Mouse (Mus musculus) megakaryocyte-erythroid progenitor cell, adult 5-6 weeks (primary cell): Measurements from ENCODE around the gene Ctnna2. TPM values are rescaled to one million over a fixed set of nuclear protein-coding genes. Genes with fewer than 3 reads are reported as not detected.

Experiments used
- ATAC-seq: replicated peaks from 2 replicates; pipeline ENCODE4 v1.8.0; 2016; ENCODE audit warnings: mild to moderate bottlenecking, inconsistent platforms; ENCODE audit not compliant: severe bottlenecking, poor library complexity, low FRiP score, low TSS enrichment
- total RNA-seq, 2 experiments: library from RNA; stranded (forward) in 1 of 2; stranded (reverse) in 1 of 2; fragments of 200-1000, 215-1000 nt in 1 of 2; fragments of >200 nt in 1 of 2; fragmentation: Nextera tagmentation in 1 of 2; gene quantifications; 2 replicates each; pipeline ENCODE4 v1.2.3; 2014 to 2017

Ctnna2 gene
- total RNA-seq (2014; fragmentation: Nextera tagmentation) (not detected in 2 replicates), total RNA-seq (2017) (not detected in 2 replicates)

DNA sequence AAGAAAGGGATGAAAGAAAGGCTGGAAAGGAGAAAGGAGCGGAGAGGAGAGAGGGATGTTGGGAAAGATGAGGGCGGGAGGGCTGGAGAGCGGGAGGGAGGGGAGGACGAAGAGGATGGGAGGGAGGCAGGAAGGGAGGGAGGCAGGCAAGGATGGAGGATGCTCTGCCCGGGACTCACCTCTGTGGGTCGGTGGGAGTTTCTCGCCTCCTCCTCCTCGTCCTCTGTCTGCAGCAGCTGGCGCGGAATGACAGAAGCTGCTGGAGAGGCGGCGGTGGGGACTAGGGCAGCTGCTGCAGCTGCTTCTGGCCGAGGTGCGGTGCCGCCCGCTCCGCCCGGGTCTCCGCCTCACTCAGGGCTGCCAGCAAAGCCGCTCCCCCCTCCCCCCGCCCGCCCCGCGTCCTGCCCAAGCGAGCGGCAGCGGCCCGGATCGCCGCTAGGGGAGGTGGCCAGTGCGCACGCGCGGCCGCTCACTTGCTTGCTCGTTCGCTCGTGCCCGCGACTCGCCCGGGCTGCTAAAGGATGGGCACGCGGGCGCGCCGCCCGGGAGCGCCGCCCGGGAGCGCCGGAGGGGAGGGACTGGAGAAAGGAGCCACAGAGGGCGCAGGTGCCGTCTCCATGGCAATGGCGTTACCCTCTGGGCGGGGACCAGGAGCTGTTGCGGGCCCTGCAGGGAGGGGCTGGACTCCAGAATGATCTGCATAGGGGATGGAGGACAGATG is at the start of gene Ctnna2:
Gene Ctnna2 (minus strand): TSS at position 459 of the 721 bp plus-strand sequence.
- ATAC-seq, result no peak

DNA sequence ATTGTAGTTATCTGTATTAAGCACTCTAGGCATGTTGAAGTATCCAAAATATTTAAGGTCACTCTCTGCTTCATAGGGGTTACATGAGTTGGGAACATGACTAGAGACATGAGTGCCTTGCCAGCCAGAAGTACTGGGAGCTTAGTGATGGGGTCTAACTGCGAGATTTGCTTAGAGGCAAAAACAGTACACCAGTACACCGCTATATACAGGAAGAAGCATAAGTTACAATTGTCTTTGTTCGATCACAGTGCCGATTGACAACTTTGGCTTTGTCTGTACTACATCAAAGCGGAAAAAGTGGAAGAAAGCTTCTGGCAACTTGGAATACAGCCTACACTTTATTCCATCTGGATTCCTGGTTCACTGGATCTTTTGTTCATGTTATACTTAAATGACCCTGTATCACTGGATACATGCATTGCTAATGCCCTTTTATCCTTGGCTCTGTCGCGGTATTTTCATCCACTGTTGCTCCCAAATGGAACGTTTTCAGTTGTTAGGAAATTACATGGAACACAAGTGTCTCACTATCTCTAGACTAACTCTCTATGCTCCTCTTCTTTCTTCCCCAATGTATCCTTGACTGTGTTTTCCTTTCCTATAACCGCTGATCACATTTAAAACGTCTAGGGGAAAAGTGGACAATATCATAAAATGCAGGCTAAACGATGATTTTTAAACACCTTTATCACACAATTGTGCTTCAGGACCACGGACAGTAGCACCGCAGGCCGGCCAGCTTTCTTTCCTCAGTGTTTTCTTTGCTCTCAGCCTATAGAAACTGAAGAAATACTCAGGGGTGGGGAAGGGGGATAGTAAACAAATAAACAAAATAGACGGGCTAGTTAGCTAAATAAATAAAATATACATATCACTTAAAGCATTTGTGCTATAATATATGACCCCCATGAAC is 896 bp upstream of the Ctnna2 start:
- no peak for ATAC-seq

DNA sequence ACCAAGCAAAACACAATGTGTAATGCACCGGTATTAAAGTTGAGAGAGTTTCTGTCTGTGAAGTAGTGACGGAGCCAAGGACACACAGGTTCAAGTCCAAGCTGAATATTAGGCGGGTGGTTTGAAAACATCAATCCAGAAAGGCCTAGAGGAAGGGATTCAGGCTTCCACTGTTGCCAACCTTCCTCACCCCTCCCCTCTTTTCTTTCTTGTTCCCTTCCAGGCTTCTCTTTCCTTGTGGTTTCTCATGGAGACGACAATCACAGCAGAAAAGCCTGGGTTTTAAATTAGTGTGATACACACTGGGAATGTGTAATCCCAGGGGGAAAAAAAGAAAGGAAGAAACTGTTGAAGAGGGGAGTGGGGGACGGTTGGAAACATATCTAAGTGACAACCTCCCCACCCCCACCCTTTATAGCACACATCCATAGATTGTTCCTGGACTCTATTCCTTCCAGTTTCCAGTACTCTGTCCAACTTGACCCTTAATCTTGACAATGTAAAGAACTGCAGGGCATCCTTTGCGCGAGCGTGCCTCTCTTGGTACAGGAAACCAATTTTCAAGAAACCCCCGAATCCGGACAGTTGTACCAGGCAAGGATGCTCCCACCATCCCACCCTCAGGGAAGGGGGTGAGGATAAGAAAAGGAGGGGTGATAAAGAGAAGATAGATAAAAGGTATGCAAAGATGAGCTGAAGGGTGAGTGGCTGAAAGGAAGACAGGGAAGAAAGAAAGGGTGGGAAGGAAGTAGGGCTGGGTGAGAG is 841 bp downstream of the Ctnna2 start:
- no peak for ATAC-seq

DNA sequence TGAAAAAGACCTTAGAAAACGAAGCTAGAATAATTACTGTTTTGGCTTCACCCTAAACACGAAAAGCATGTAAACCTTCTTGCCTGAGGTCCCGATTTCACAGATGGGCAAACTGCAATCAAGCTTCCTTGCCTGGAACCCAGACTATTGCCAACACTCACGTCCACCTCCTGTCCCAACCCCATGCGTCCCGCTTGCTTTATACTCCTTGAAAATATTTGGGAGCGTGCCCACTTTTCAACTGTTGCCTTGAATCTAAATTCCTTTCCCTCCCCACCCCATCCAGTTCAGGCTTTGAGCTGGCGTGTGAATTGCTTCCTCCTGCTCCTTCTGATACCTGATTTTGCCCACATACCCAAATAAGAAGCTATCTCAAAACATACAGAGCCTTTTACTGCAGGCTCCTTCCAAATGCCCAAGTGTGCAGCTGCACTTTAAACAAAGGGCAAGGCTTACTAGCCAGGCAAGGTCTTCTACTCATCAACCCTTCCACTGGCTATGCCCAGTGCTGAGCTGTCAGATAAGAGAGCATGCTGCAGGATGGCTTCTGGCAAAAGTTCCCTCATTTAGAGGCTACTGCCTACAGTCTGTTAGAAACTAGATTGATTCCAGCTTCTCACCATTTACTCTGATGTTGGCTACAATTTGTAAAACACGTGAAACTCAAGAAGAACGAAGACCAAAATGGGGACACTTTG is 8.8 kb downstream of the Ctnna2 start:
- ATAC-seq, result no peak

DNA sequence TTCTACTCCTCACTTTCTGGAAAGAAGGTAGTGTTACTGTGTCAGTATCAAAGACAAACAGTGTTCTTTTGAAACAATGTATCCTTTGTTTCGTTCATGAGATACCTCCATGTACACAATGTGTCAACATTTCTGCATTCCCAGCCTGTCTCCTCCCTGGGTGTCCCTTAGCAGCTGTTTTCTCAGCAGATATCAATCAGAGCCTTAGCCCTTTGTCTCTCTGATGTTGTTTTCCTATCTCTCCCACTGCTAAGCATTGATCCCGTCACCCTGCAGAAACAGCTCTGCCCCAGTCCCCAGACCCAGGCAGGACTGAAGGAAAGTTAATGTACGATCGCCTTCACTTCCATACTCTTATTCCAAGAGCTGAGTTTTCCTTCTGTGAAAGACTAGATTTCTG is 9.7 kb downstream of the Ctnna2 start:
- ATAC-seq, result no peak

DNA sequence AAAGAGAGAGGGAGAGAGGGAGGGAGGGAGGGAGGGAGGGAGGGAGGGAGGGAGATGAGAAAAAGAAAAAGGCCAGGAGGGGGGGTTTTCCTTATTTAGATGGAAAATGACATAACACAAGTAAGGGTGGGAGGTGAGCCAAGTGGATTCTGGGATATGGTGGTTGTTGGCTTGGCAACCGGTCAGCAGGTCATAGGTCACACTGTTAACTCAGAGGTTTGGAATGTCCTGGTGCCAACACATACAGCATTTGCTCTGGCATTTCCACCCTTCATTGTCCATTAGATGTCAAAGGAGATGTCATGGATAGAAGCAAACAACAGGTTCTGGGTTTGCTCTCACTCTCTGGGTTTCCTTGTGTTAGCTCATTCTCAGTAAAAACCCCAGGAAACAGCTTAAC is 17.5 kb downstream of the Ctnna2 start:
- no peak for ATAC-seq

DNA sequence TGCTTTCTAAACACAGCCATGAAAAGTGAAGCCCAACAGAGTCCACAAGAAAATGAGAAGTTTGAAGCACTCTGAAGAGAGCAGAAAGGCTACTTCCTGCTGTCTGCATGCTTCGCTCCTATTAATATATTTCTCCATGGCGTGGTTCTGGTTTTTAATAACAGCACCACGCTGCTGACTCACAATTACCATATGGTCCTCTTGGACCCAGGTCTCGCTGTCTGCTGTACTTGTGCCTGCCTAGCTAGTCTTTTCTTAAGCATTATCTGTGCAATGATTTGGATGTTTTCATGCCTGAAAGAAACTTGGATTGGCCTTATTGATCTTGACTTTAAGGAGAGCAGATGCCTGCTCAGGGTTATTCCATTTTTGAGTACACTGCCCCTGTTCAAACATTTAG is 28.2 kb downstream of the Ctnna2 start:
- ATAC-seq, result no peak

DNA sequence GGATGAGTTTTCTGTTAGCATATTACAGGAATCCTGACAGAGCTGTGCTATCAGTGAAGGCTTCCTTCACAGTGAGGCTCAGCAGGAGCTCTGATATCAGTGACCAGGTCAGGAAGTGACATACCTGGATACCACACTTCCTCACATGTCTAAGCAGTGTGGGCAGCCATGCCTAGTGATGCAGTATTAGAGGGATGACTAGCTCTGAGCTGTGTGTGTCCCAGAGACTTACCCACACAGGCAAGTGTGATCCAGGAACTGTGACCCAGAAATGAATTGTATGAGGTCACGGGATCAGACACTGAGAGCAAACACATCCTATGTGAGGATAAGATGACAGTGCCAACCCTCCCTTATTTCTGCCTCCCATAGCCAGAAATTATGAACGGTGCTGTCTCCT is 28.8 kb downstream of the Ctnna2 start:
- ATAC-seq, result no peak

DNA sequence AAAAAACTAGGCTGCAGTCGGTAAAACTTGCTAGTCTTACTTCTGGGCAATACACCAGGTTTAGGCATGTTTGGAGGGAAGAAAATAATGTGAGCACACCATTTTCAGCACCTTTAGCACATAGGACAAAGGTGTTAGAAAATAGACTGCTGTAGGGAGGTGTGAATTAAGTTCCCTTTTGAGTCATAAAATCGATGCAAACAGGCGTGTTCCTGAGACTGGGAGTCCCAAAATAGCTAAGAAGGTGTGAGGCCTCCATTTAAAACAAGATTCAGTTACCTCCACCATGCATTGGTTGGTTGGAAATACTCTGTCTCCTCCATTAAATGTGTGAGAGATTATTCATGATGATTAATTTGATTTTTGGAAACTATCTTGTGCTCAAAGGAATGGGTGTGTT is 50.1 kb downstream of the Ctnna2 start:
- ATAC-seq, result no peak

DNA sequence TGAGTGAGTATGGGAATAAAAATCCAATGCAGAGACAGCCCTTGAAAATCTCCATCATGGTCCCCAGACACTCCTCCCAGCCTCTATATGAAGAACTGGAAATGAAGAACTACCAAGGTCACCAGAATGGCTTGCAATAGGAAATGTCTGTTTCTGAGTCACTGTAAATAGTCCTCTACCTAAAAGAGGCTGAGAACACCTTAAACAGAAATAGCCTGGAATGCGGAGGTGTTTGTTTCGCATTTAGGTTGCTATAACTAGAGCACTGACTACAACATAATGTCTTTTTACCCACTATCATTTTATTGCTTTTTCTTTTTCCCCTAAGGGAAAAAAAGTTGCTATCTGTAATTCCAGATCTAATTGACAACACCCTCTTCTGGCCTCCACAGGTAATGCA is 106.3 kb downstream of the Ctnna2 start:
- ATAC-seq, result no peak

DNA sequence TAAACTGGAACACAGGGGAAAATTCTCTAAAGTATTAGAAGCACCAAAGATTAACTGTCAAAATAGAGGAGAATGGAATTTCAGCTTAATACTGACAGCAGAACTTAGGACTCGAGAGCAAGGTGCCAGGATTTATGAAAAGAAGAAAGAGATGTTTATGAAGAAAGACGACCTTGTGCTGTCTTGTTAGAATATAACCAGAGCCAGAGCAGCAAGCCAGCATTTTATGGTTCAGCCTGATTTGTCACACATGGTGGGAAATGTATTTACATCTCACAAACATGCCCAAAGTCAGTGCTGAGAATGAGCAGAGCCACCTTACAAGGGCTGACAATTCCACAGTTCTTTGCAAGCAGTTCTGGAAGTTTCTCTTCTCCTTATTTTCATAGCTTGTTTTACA is 110.2 kb downstream of the Ctnna2 start:
- no peak for ATAC-seq

DNA sequence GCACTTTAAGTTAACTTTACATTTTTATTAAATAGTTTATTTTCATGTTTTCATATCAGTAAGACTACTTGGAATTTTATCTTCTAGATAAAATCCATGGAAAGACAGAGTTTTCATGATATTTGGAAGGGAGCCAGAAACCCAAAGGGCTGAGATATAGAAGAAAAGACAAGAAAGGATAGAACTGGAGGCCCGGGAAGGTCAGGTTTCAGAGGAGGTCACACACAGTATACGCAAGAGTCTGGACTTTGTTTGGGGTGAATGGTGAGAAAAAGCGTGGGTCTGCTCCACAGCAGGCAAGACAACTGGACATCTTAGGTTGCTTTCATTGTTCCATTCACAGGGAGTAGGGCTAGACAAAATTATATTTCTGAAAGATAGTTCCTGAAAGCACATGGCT is 111.4 kb downstream of the Ctnna2 start:
- no peak for ATAC-seq

DNA sequence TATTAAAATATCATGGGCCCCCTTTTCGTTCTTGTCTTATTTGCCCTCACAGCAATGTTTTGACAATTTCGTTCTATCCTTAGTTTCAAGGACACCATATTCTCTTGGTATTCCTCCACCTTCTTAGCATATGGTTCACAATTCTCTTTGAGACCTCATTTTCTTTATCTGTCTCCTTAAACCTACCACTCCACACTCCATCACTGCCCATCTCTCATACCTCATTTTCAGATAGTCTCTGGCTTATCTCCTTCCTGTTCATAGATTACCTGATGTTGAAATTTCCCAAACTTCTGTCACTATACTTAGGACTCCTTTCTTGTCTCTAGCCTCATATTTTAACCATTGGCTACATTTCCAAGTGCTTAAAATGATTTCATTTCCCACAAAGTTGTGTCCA is 116.1 kb downstream of the Ctnna2 start:
- ATAC-seq, result no peak

DNA sequence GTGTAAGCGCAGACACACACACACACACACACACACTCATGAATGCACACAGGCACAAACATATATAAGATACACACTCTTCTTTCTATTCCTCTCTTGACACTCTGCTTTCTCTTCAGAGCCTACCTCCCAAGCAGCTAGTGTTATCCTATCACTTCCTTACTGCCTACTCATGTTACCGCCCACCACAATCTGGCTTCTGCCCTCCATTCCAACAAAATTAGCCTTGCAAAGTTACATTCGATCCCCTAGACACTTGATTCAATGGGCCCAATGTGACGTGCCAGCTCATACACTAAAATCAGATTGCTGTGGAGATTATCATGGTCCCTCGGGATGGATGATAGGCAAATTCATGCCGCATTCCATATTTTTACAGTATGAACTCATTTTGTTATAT is 116.7 kb downstream of the Ctnna2 start:
- no peak for ATAC-seq

DNA sequence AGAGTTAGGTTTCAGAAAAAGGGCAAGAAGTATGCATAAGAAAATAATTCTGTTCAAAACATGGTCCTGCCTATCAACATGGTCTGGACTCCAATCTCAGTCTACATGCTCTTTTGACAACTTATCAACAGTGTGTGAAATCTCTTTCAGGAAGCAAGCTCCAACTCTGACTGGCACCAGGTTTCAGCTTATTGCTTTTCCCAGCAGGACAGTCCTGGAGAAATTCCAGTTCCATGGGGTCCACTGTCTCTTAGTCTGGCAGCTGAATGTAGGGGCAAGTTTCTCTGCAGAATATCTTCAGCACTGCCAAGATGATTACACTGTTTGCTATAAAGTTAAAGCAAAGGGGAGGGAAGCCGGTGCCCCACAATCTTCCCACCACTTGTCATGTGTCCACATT is 130.1 kb downstream of the Ctnna2 start:
- ATAC-seq, result no peak

DNA sequence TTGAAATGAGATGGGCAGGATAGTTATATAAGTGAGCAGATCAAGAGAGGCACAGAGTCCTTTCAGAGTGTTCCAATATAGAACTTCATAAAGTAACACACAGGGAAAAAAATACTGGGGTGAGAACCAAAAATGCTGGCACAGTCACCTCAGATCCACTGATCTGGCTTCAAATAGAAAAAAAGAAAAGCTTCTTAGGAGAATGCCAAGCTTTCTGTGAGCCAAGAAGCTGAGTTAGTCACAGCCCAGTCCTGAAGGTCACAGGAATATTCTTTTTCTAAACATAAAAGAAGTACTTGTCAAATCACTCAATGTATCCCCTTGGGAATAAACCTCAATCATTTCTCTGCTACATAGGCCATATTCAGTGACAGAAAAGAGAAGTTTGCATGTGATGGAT is 130.7 kb downstream of the Ctnna2 start:
- ATAC-seq, result no peak

DNA sequence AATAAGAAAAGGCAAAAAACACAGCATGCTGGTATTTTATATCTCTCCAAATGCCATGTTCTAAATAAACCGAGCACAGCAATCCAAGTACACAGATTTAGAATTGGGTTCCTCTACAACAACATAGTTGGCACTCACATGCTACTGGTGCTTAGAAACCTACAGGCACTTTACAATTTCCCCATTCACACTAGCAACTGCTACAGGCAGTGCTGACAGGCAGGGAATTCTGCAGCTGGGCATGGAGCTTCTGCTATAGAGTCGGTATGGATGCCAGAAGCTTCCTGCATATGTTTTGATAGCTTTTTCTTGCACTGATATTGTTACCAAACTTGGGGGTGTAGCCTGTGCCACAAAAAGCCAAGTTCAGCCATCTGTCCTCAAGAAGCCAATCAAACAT is 131.8 kb downstream of the Ctnna2 start:
- no peak for ATAC-seq

DNA sequence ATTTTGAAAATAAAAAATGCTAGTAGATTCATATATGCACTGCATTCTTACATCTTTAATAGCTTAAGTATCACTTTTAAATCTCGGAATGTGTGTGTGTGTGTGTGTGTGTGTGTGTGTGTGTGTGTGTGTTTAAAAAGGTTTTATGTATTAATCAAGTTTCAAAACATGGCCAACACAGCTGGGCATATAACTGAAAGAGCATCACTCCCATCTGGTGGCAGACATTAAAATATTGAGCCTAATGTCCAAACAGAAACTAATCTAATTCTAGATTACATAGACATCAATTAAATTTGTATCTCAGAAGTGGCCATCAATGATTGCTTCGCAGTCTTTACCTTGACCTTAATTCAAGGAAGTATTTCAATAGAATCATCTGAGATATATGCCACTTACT is 140.4 kb downstream of the Ctnna2 start:
- no peak for ATAC-seq

DNA sequence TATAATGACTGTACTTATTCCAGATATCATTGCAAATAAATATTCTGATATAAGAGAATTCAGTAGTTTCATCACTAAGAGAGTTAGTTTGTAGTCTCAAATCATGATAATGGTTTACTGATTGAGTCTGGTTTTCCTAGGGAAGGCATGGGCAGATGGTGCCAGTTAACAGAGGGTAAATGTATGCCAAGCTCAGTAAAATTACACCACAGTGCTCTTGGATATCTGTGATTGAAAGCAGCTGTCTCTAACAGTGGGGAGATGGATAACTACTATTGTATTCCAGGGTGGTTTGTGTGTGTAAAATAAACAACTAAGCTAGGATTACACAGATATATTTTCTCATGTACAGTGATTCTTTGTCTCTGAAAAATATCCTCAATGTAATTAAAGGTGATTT is 140.8 kb downstream of the Ctnna2 start:
- ATAC-seq, result no peak

DNA sequence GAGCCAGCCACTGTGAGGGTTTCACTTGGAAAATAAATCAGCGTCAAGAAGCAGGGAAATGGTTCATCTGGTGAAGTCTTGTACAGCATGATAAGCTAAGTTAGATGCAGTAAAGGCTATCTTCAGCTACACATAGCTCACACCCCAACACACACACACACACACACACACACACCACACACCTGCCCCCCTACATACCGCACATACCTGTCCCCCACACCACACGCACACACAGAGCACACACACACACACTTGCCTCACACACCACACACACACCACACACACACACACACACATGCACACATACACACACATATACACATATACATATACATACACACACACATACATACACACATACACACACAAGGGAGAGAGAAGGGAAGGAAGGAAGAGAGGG is 142.0 kb downstream of the Ctnna2 start:
- no peak for ATAC-seq
